Comparison of ENCODE assay signal across 8 mouse cellular contexts in genomic region chr4:132421923-132422782, GRCm38 (mm10). TPM values are rescaled to one million over a fixed set of nuclear protein-coding genes. Genes with fewer than 3 reads are reported as not detected.
DNase-seq lines count a peak whose midpoint lies in the region; ATAC-seq and TF ChIP-seq lines count a peak whose summit lies in the region.

Gene Phactr4, minus strand, starts transcription at chr4:132422489.

- H3K27ac ChIP-seq in forebrain, embryonic 11.5 days (ENCODE audit: low read depth, low read length) = peak within 1 kb of the TSS; percentile 98
- peak within 1 kb of the TSS; percentile 97 for H3K27ac ChIP-seq in heart, postnatal 0 days (ENCODE audit: low read depth)
- H3K27ac ChIP-seq in liver, embryonic 16.5 days (ENCODE audit: low read length) = peak within 1 kb of the TSS; percentile 97
- H3K27ac ChIP-seq in neural tube, embryonic 13.5 days (replicated peaks) = peak within 1 kb of the TSS; percentile 94
- peak within 1 kb of the TSS; percentile 99 for H3K27ac ChIP-seq in testis, adult 2 months (ENCODE audit: control insufficient read depth, insufficient read depth, low read depth, low read length)

- no peaks in the 10 kb centered on the region for H3K9me3 ChIP-seq in forebrain, embryonic 11.5 days (ENCODE audit: control insufficient read depth, low read length)
- no peaks in the 10 kb centered on the region for H3K9me3 ChIP-seq in heart, postnatal 0 days (replicated peaks; ENCODE audit: control insufficient read depth, low read length)
- H3K9me3 ChIP-seq in liver, embryonic 16.5 days (replicated peaks; ENCODE audit: control insufficient read depth, low read length) = peaks cover 3% of the 10 kb centered on the region; the same call in 1 of the 2 replicates
- H3K9me3 ChIP-seq in neural tube, embryonic 13.5 days = no peaks in the 10 kb centered on the region

- peak; percentile 99 for ATAC-seq in forebrain, embryonic 11.5 days (replicated peaks; ENCODE audit: low FRiP score)
- peak; percentile 98 for ATAC-seq in heart, postnatal 0 days (ENCODE audit: insufficient read depth, low read depth)
- ATAC-seq in liver, embryonic 16.5 days (ENCODE audit: low read depth) = peak; percentile 92
- ATAC-seq in neural tube, embryonic 13.5 days (ENCODE audit: low read depth) = peak; percentile 98

- WGBS in forebrain, embryonic 11.5 days = under 1% methylated on average over 72 of the region's 73 CpGs
- under 1% methylated on average over 55 of the region's 73 CpGs for WGBS in heart, postnatal 0 days
- WGBS in liver, embryonic 16.5 days (ENCODE audit: insufficient replicate concordance) = under 1% methylated on average over 66 of the region's 73 CpGs
- WGBS in neural tube, embryonic 13.5 days = under 1% methylated on average over 72 of the region's 73 CpGs

- H3K4me3 ChIP-seq in forebrain, embryonic 11.5 days (ENCODE audit: low read depth, low read length) = peak within 1 kb of the TSS; percentile 81
- H3K4me3 ChIP-seq in heart, postnatal 0 days (ENCODE audit: low read depth, low read length) = peak within 1 kb of the TSS; percentile 83
- peak within 1 kb of the TSS; percentile 94 for H3K4me3 ChIP-seq in liver, embryonic 16.5 days (ENCODE audit: low read depth, low read length)
- peak within 1 kb of the TSS; percentile 90 for H3K4me3 ChIP-seq in neural tube, embryonic 13.5 days
- peak within 1 kb of the TSS; percentile 97 for H3K4me3 ChIP-seq in testis, adult 2 months (ENCODE audit: control insufficient read depth, low read depth, low read length)

- no peak for TF ChIP-seq CTCF in heart, postnatal 0 days (IDR thresholded peaks at IDR 0.05; ENCODE audit: low read depth)
- no peak for TF ChIP-seq CTCF in testis, adult 2 months (IDR thresholded peaks at IDR 0.05; ENCODE audit: control insufficient read depth, insufficient read depth, insufficient replicate concordance, low read depth, low read length)

- no peaks in the 10 kb centered on the region for H3K36me3 ChIP-seq in forebrain, embryonic 11.5 days (ENCODE audit: control insufficient read depth, insufficient read depth, low read length)
- no peaks in the 10 kb centered on the region for H3K36me3 ChIP-seq in heart, postnatal 0 days (replicated peaks; ENCODE audit: control insufficient read depth, insufficient read depth, low read length)
- no peaks in the 10 kb centered on the region for H3K36me3 ChIP-seq in liver, embryonic 16.5 days (ENCODE audit: control insufficient read depth, insufficient read depth)
- no peaks in the 10 kb centered on the region for H3K36me3 ChIP-seq in neural tube, embryonic 13.5 days
- H3K36me3 ChIP-seq in testis, adult 2 months (ENCODE audit: control insufficient read depth, insufficient read depth, low read length) = no peaks in the 10 kb centered on the region

- peak; percentile 77 for TF ChIP-seq POLR2A in testis, adult 2 months (IDR thresholded peaks at IDR 0.05; ENCODE audit: control insufficient read depth, low read depth, low read length)

- H3K4me2 ChIP-seq in forebrain, embryonic 11.5 days (ENCODE audit: low read depth, low read length, severe bottlenecking) = peak within 1 kb of the TSS; percentile 57
- peak within 1 kb of the TSS; percentile 72 for H3K4me2 ChIP-seq in heart, postnatal 0 days (ENCODE audit: low read depth, low read length)
- peak within 1 kb of the TSS; percentile 69 for H3K4me2 ChIP-seq in liver, embryonic 16.5 days (ENCODE audit: low read depth, low read length)
- peak within 1 kb of the TSS; percentile 73 for H3K4me2 ChIP-seq in neural tube, embryonic 13.5 days

- peak; percentile 91 for TF ChIP-seq EP300 in heart, postnatal 0 days (IDR thresholded peaks at IDR 0.05; ENCODE audit: low read depth)

- DNase-seq in CD8-positive naive resting alpha-beta T cell, adult 2 months (ENCODE audit: low read depth in 2 of 2, low spot score in 2 of 2) = peak; percentile 11 to 41
- peak; percentile 82 for DNase-seq in c-Kit-positive CD71-negative TER-119-negative erythroid progenitor cells, embryonic 14.5 days (ENCODE audit: low read depth)
- DNase-seq in forebrain, embryonic 11.5 days (ENCODE audit: low spot score) = peak; percentile 99
- DNase-seq in heart, postnatal 0 days (ENCODE audit: low spot score) = peak; percentile 98
- peak; percentile 99 for DNase-seq in kidney, postnatal 4 days

- no peaks in the 10 kb centered on the region for H3K27me3 ChIP-seq in forebrain, embryonic 11.5 days (ENCODE audit: control insufficient read depth, insufficient read depth, low read length)
- H3K27me3 ChIP-seq in heart, postnatal 0 days (ENCODE audit: control insufficient read depth, insufficient read depth, low read length) = no peaks in the 10 kb centered on the region
- no peaks in the 10 kb centered on the region for H3K27me3 ChIP-seq in liver, embryonic 16.5 days (ENCODE audit: control insufficient read depth, insufficient read depth, low read depth, low read length)
- no peaks in the 10 kb centered on the region for H3K27me3 ChIP-seq in neural tube, embryonic 13.5 days
- no peaks in the 10 kb centered on the region for H3K27me3 ChIP-seq in testis, adult 2 months (ENCODE audit: control insufficient read depth, insufficient read depth, low read length)

- peaks cover 5% of the 10 kb centered on the region; the same call in 1 of the 2 replicates for H3K4me1 ChIP-seq in forebrain, embryonic 11.5 days (replicated peaks; ENCODE audit: control insufficient read depth, insufficient read depth, low read length)
- H3K4me1 ChIP-seq in heart, postnatal 0 days (ENCODE audit: control insufficient read depth, insufficient read depth) = peaks cover 19% of the 10 kb centered on the region; the same call in 1 of the 2 replicates
- peaks cover 35% of the 10 kb centered on the region for H3K4me1 ChIP-seq in liver, embryonic 16.5 days (ENCODE audit: control insufficient read depth, low read depth, low read length)
- H3K4me1 ChIP-seq in neural tube, embryonic 13.5 days (replicated peaks) = peaks cover 22% of the 10 kb centered on the region
- no peaks in the 10 kb centered on the region; the same call in 1 of the 2 replicates for H3K4me1 ChIP-seq in testis, adult 2 months (ENCODE audit: control insufficient read depth, insufficient read depth, low read length)

- peak within 1 kb of the TSS; percentile 89 for H3K9ac ChIP-seq in forebrain, embryonic 11.5 days (ENCODE audit: low read length)
- peak within 1 kb of the TSS; percentile 86 for H3K9ac ChIP-seq in heart, postnatal 0 days (replicated peaks; ENCODE audit: low read depth, low read length)
- peak within 1 kb of the TSS; percentile 97 for H3K9ac ChIP-seq in liver, embryonic 16.5 days (ENCODE audit: low read depth, low read length)
- peak within 1 kb of the TSS; percentile 81 for H3K9ac ChIP-seq in neural tube, embryonic 13.5 days

RNA-seq across cellular contexts. Expression of gene Phactr4, which starts in this region (rescaled TPM):
- 29.3 and 30.5 TPM in 2 replicates for polyA plus RNA-seq in forebrain, embryonic 11.5 days (2014; fragmentation: Nextera tagmentation; extraction: Ambion mirVana)
- 4.4 and 9.5 TPM in 2 replicates for total RNA-seq in heart, postnatal 0 days (2014; rRNA removed; ENCODE audit: low replicate concordance)
- 9.3 and 10.0 TPM in 2 replicates for polyA plus RNA-seq in heart, postnatal 0 days (2015; fragmentation: Nextera tagmentation; extraction: Ambion mirVana)
- polyA plus RNA-seq in liver, embryonic 16.5 days (2015; fragmentation: Nextera tagmentation; extraction: Ambion mirVana) = 7.6 and 9.9 TPM in 2 replicates
- 9.6 and 13.7 TPM in 2 replicates for polyA plus RNA-seq in neural tube, embryonic 13.5 days (2015; fragmentation: Nextera tagmentation; extraction: Ambion mirVana)
- 6.6 and 8.5 TPM in 2 replicates for polyA plus RNA-seq in testis, adult 2 months (2012; rRNA removed)

Comparison
In these comparisons a context has a peak if more than half of its experiments do, and no peak if none do; other contexts are left out.
1. Peak in every context shown above with its lines: DNase-seq, ATAC-seq, H3K4me3 ChIP-seq and H3K27ac ChIP-seq.
2. DNase-seq: peak in every context shown above with its lines; median percentile 99 in forebrain, embryonic 11.5 days; 99 in kidney, postnatal 4 days; 98 in heart, postnatal 0 days; 82 in c-Kit-positive CD71-negative TER-119-negative erythroid progenitor cells, embryonic 14.5 days; 26 in CD8-positive naive resting alpha-beta T cell, adult 2 months.